Mouse (Mus musculus) forelimb bud, embryonic 11.5 days (tissue): ENCODE measurements around the gene Zfp553.

Experiments used
- DNase-seq: peaks from one replicate; pipeline ENCODE4 v3.0.0-alpha.2; 2012; ENCODE audit warnings: low read depth, low spot score

Zfp553 gene

GRCm38 (mm10) chr7:127211014-127211745 lies 21.7 kb upstream of the Zfp553 start:
- DNase-seq, result no peak

- DNase-seq, result no peak
These were observed 20.2 kb upstream of the Zfp553 start for GRCm38 (mm10) chr7:127212432-127213250.

DNA sequence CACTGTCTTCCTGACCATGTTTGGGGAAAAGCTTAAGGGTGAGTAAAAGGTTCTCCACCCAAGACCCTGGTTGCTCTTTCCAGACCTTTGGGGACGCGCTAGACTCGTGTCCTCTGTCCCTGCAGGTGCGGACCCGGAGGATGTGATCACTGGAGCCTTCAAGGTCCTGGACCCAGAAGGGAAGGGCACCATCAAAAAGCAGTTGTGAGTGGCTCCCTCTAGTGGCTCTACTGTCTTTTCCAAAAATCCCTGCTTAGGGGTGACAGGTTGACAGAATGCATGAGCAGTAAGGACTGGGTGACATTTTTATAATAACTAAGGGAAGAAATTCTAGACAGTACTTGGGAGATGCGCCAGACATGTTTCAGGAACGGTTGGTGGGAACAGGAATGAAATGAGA lies 19.4 kb upstream of the Zfp553 start:
- DNase-seq, result no peak

GRCm38 (mm10) chr7:127213930-127214329 lies 18.9 kb upstream of the Zfp553 start:
- DNase-seq, result no peak

DNA sequence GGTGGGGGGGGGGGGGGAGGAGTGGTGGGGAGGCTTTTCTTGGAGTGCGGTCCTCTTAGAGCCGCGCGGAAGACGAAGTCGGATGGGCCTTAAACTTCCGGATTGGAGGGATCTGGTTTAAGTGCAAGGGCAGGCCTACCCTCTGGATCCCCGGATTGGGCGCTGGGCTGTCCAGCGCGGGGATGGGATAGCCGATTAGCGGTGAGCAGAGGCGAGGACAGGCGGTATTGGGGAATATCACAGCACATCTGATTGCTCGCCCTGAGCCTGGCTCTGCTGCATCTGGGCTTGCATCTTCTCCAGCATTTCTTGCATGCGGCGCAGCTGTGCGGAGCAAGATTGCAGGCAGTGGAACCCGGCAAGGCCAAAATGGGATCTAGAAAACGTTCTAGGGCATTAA lies 18.3 kb upstream of the Zfp553 start:
- no peak for DNase-seq

DNA sequence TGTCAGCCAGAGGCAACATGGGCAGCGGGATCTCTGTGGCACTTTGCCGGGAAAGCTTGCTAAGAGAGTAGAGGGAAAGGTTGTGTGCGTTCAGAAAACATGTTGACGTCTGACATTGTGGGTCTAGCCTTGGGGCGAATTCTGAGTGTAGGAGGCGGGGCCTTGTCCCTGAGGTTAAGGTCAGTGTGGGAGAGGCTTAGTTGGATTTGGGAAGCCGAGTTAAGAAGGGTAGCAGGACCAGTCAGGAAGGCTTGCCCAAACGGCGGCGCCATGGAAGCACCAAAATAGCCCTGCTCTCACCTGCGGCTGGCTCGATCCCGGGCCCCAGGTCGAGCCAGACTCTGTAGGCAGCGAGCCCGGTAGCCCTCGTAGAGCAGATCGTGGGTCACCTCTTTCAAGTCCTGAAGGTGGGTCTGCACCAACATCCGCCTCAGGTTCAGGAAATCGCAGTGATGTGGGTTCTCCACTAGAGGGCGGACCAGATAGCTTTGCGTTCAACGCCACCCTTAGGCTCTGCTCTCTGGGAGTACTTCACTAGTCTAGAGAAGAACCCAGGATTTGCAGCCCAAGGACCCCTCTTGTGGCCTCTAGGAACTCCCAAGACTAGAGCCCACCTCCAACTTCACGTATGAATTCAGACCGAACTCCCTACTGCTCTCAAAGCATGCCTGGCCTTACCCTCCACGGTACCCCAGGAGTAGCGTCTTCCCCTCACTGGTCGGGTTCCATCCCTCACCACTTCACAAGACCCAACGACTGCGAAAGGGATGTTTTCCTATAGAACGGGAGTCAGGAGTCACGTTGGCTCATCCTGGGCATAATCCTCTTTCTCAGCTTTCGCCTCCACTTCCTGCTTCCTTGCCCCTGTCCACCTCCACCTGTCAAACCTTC lies 17.6 kb upstream of the Zfp553 start:
- DNase-seq, result peak; percentile 73

DNA sequence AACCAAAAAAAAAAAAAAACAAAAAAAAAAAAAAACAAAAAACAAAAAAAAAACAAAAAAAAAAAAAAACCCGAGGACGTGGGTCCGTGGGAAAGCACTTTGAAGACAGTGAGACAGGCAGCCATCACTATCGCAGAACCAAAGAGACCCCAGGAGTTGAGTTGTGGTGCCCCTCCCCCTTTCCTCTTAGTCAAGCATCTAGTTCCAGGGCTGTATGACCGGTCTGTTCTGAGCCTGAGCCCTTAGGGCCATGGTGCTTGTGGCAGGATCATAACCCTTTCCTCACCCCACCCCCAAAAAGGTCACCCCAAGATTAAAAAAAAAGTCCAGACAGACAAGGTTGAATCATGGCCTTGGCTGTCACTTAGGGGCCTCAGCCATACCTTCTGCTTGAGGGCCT lies 16.6 kb upstream of the Zfp553 start:
- DNase-seq, result no peak

GRCm38 (mm10) chr7:127217475-127217874 lies 15.4 kb upstream of the Zfp553 start:
- no peak for DNase-seq

GRCm38 (mm10) chr7:127217901-127218642 lies 14.8 kb upstream of the Zfp553 start:
- no peak for DNase-seq

DNA sequence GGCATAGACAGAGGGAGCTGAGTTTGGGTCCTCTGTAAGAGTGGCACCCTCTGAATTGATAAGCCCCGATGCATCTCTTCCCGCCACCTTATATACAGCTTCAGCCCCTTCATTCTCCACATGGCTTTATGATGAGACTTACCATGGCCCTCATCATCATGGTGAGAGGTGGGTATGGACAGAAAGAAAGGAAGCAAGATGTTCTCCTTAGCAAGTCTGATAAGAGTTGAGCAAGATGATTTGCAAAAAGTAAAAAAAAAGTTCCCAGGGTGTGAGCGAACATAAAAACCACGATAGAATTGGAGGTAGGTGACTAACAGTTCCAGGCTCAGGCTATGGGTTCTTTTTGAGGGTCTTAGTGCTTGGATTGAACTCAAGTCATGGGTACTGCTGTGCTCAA lies 14.2 kb upstream of the Zfp553 start:
- no peak for DNase-seq

GRCm38 (mm10) chr7:127220440-127220839 lies 12.4 kb upstream of the Zfp553 start:
- no peak for DNase-seq

- no peak for DNase-seq
These were observed 9.8 kb upstream of the Zfp553 start for GRCm38 (mm10) chr7:127223106-127223505.

DNA sequence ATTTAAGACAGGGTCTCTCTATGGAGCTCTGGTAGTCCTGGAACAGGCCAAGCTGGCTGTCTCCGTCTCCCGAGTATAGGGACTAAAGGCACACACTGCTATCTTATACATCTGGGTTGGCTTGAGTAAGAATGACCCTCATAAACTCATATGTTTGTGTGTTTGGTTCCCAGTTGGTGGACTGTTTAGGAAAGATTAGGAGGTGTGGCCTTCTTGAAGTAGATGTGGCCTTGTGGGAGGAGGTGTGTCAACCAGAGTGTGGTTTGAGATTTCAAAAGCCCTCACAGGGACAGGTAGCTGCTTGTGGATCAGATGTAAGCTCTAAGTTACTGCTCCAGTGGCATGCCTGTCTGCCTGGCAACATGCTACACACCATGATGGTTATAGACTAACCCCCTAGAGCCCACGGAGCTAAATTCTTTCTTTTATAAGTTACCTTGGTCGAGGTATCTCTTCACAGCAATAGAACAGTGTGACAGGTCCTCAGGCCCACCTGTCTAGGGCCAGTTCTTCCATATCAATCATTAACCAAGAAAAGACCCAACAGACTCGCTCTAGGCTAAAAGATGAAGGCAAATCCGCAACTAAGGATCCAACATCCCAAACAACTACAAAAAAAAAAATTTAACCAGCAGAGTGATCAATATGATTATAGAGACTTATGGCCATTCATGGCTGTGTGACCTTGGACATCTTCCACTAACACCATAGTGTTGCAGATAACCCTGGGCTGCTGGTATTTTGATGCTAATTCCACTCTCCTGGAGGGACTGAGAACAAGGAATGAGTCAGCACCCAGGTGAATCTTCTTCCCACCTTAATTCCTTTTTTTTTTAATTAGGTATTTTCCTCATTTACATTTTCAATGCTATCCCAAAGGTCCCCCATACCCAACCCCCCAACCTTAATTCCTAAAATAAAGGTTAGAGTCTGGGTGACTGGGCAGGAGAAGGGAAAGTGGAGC lies 9.1 kb upstream of the Zfp553 start:
- no peak for DNase-seq

DNA sequence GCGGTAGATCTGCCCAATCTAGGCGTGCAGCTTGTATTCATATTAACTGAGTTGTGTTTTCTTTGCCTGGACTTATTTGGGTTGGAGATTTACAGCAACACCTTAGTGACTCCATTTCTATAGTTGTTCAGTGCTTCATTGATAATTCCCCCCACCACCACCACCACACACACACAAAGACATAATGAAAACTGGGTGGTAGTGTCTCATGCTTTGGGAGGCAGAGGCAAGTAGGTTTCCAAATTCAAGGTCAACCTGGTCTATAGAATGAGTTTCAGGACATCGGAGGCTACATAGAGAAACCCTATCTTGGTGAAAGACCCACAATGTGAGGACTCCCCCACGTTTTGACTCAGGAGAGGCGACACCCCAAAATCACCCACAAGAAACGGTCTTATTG lies 8.2 kb upstream of the Zfp553 start:
- DNase-seq, result no peak

DNA sequence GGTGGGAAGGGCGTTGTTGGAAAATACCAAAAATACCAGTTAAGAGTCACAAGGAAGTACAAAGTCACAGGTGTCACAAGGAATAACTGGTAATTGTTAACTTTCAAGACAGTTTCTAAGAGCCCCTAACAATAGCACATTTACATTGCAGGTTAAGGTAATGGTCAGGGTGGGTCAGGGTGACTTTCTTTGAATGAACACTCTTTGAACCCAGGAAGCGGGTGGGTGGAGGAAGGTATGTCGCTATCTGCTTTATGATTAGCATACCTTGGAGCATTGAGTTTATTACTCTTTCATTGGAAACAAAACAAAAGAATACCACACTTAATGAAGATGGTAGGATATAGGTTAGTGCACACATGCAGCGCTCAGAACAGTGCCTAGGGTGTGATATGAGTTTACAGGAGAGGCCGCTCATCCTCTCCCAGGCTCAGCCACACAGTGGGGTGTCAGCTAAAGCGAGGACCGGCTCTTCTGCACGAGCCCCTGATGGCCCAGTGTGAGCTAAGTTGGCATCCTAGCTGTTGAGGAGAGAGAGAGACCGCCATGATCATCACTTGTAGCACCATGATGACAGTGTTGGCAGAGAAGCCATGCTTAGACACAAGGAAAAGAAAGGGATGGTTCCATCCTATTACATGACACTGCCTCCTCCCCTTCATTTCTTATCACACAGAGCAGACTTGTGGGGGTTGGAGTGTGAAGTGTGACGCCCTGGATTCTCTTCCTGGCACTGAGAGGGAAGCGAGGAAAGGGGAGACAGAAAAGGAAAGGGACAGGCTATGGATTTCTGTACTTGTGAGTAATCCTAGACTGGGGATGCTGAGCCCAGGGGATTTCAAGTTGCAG lies 7.5 kb upstream of the Zfp553 start:
- no peak for DNase-seq

DNA sequence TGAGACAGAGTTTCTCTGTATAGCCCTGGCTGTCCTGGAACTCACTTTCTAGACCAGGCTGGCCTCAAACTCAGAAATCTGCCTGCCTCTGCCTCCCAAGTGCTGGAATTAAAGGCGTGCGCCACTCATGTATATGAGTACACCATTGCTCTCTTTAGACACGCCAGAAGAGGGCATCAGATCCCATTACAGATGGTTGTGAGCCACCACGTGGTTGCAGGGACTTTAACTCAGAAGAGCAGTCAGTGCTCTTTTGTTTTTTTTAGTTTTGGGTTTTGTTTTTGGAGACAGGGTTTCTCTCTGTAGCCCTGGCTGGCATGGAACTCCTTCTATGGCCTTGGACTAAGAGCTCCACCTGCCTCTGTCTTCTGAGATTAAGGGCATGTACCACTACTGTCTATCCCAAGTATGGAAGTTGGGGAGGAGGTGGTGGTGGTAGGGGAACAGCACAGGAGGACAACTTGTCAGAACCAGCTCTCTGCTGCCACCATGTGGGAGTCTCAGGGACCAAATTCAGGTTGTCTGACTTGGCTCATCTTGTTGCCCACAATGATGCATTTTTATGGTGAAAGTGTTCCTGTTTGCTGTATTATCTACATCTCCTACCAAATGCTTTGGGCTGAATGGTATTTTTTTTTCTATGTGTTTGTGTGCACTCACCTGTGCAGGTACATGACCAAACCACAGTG lies 4.1 kb upstream of the Zfp553 start:
- DNase-seq, result peak; percentile 71

DNA sequence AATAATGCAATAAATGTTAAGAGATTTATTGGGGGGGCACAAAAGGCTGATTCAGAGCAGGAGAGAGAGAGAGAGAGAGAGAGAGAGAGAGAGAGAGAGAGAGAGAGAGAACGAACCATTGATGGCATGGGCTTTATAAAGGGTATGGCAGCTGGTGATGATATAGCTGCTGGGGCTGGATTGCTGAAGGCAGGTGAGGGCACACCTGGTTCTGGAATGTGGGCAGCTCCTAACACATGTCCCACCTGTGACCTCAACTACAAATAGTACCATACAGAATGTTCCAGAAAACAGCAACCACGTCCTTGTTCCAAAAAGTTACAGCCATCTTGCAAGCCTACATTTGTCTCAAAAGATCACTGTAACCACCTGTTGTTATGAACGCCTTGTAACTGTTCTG lies 1.5 kb upstream of the Zfp553 start:
- no peak for DNase-seq

- DNase-seq, result no peak
These were observed 837 bp upstream of the Zfp553 start for GRCm38 (mm10) chr7:127231826-127232621.
